24 mouse cellular contexts compared by ENCODE assay signal in genomic region chr8:127338183-127338582, GRCm38 (mm10).
A peak's percentile ranks its signal among the peaks of the same experiment; 100 is the strongest.
DNase-seq lines count a peak whose midpoint lies in the region; ATAC-seq lines count a peak whose summit lies in the region.
"Had no signal": no experiment of that assay in that cellular context is flagged by ENCODE, and none has a peak within 500 bp of the region (broad histone marks: within the 10 kb centered on the region; RNA-seq: fewer than 3 reads in every experiment).

No protein-coding gene starts in this region.

- 51% methylated on average over 11 of the region's 11 CpGs for WGBS in embryonic facial prominence, embryonic 14.5 days
- 61% methylated on average over 11 of the region's 11 CpGs for WGBS in embryonic facial prominence, embryonic 10.5 days
- 85% methylated on average over 11 of the region's 11 CpGs for WGBS in neural tube, embryonic 15.5 days
- WGBS in kidney, embryonic 14.5 days: 78% methylated on average over 11 of the region's 11 CpGs

- H3K36me3 ChIP-seq in embryonic facial prominence, embryonic 14.5 days (ENCODE audit: control insufficient read depth, insufficient read depth, low read length): 0 out of 2 replicates have a peak, but pooled peaks cover 4% of the 10 kb centered on the region
- H3K36me3 ChIP-seq in embryonic facial prominence, embryonic 10.5 days (replicated peaks): 0 out of 2 replicates have a peak, but pooled peaks cover 3% of the 10 kb centered on the region
- H3K36me3 ChIP-seq in neural tube, embryonic 15.5 days: no peaks in the 10 kb centered on the region
- no peaks in the 10 kb centered on the region for H3K36me3 ChIP-seq in kidney, embryonic 14.5 days (ENCODE audit: control insufficient read depth, insufficient read depth, low read length)
- H3K36me3 ChIP-seq: embryonic facial prominence, embryonic 15.5 days; forebrain, embryonic 15.5 days; heart, embryonic 15.5 days had no signal

- no peak overlapping the region for H3K9ac ChIP-seq in embryonic facial prominence, embryonic 14.5 days (ENCODE audit: low read depth, low read length)
- H3K9ac ChIP-seq in neural tube, embryonic 15.5 days (replicated peaks): no peak overlapping the region
- no peak overlapping the region for H3K9ac ChIP-seq in kidney, embryonic 14.5 days (ENCODE audit: low read depth, low read length)
- H3K9ac ChIP-seq: embryonic facial prominence, embryonic 15.5 days; forebrain, embryonic 15.5 days; heart, embryonic 12.5 days; heart, embryonic 15.5 days; hindbrain, embryonic 14.5 days had no signal

- H3K4me3 ChIP-seq in embryonic facial prominence, embryonic 14.5 days (ENCODE audit: low read depth, low read length): no peak overlapping the region
- H3K4me3 ChIP-seq in embryonic facial prominence, embryonic 10.5 days: no peak overlapping the region
- H3K4me3 ChIP-seq in neural tube, embryonic 15.5 days (replicated peaks): no peak overlapping the region
- no peak overlapping the region for H3K4me3 ChIP-seq in kidney, embryonic 14.5 days (ENCODE audit: low read length)
- H3K4me3 ChIP-seq: embryonic facial prominence, embryonic 15.5 days; forebrain, embryonic 15.5 days; heart, embryonic 12.5 days; heart, embryonic 15.5 days had no signal

- H3K4me1 ChIP-seq in embryonic facial prominence, embryonic 14.5 days (ENCODE audit: control insufficient read depth, insufficient read depth, low read length): peaks cover 11% of the 10 kb centered on the region
- peaks cover 16% of the 10 kb centered on the region for H3K4me1 ChIP-seq in embryonic facial prominence, embryonic 10.5 days
- no peaks in the 10 kb centered on the region for H3K4me1 ChIP-seq in neural tube, embryonic 15.5 days
- H3K4me1 ChIP-seq in kidney, embryonic 14.5 days (ENCODE audit: control insufficient read depth, insufficient read depth, low read length): no peaks in the 10 kb centered on the region

- H3K27me3 ChIP-seq in embryonic facial prominence, embryonic 14.5 days (replicated peaks; ENCODE audit: control insufficient read depth, insufficient read depth, low read length): no peaks in the 10 kb centered on the region
- H3K27me3 ChIP-seq in embryonic facial prominence, embryonic 10.5 days (replicated peaks; ENCODE audit: low read depth, poor library complexity, severe bottlenecking): no peaks in the 10 kb centered on the region
- H3K27me3 ChIP-seq in neural tube, embryonic 15.5 days (replicated peaks): no peaks in the 10 kb centered on the region
- H3K27me3 ChIP-seq in kidney, embryonic 14.5 days (ENCODE audit: control insufficient read depth, insufficient read depth, low read length): no peaks in the 10 kb centered on the region
- H3K27me3 ChIP-seq: embryonic facial prominence, embryonic 15.5 days; forebrain, embryonic 15.5 days; heart, embryonic 12.5 days; heart, embryonic 15.5 days had no signal

- H3K4me2 ChIP-seq in embryonic facial prominence, embryonic 14.5 days (ENCODE audit: low read depth, low read length): no peak overlapping the region
- no peak overlapping the region for H3K4me2 ChIP-seq in neural tube, embryonic 15.5 days
- H3K4me2 ChIP-seq in kidney, embryonic 14.5 days (replicated peaks; ENCODE audit: low read depth, low read length): no peak overlapping the region
- H3K4me2 ChIP-seq: embryonic facial prominence, embryonic 15.5 days; forebrain, embryonic 15.5 days; heart, embryonic 12.5 days; heart, embryonic 15.5 days; hindbrain, embryonic 14.5 days had no signal

- H3K27ac ChIP-seq in embryonic facial prominence, embryonic 14.5 days (replicated peaks; ENCODE audit: low read depth, low read length): 0 out of 2 replicates have a peak overlapping the region, but pooled peaks have one; percentile 18
- no peak overlapping the region for H3K27ac ChIP-seq in embryonic facial prominence, embryonic 10.5 days (replicated peaks)
- no peak overlapping the region for H3K27ac ChIP-seq in neural tube, embryonic 15.5 days (replicated peaks)
- H3K27ac ChIP-seq in kidney, embryonic 14.5 days (ENCODE audit: low read depth, low read length): no peak overlapping the region
- H3K27ac ChIP-seq: embryonic facial prominence, embryonic 15.5 days; forebrain, embryonic 15.5 days; heart, embryonic 15.5 days; hindbrain, embryonic 14.5 days; hindbrain, postnatal 0 days had no signal

- no peaks in the 10 kb centered on the region for H3K9me3 ChIP-seq in embryonic facial prominence, embryonic 14.5 days (ENCODE audit: control insufficient read depth, low read length)
- H3K9me3 ChIP-seq in embryonic facial prominence, embryonic 10.5 days: no peaks in the 10 kb centered on the region
- H3K9me3 ChIP-seq in neural tube, embryonic 15.5 days (replicated peaks): no peaks in the 10 kb centered on the region
- H3K9me3 ChIP-seq in kidney, embryonic 14.5 days (ENCODE audit: control insufficient read depth, low read length): no peaks in the 10 kb centered on the region
- H3K9me3 ChIP-seq: embryonic facial prominence, embryonic 15.5 days; forebrain, embryonic 15.5 days; heart, embryonic 12.5 days; heart, embryonic 15.5 days had no signal

- ATAC-seq in embryonic facial prominence, embryonic 14.5 days (ENCODE audit: low read depth): peak; percentile 63; the same call in 1 of the 2 replicates
- ATAC-seq in neural tube, embryonic 15.5 days (ENCODE audit: low FRiP score): no peak
- no peak for ATAC-seq in kidney, embryonic 14.5 days (ENCODE audit: low FRiP score, low TSS enrichment)
- ATAC-seq: CD4-positive, CD25-positive, alpha-beta regulatory T cell, adult 4 months; forebrain, embryonic 15.5 days; hindbrain, postnatal 0 days; inflammation-experienced regulatory T-cells, adult 6 months; intestine, embryonic 16.5 days had no signal

- DNase-seq in embryonic facial prominence, embryonic 14.5 days (ENCODE audit: low spot score): peak; percentile 65
- no peak for DNase-seq in embryonic facial prominence, embryonic 10.5 days (ENCODE audit: low spot score)
- peak; percentile 11 for DNase-seq in neural tube, embryonic 10.5 days (ENCODE audit: extremely low spot score, low spot score)
- DNase-seq in brain, adult 2 months (ENCODE audit: low read depth, low spot score): peak; percentile 24
- DNase-seq: adrenal gland, postnatal 10 days; adrenal gland, postnatal 36 days; cerebellum, adult 11-12 months; embryo, embryonic 11 days; gastrocnemius, postnatal 10 days; heart, adult 18-20 months; heart, postnatal 10 days; heart, postnatal 4 days; kidney, adult 18-20 months had no signal
